Mouse (Mus musculus): ENCODE data around the gene Tecta.

- TF ChIP-seq CTCF (IDR thresholded peaks at IDR 0.05; ENCODE audit: control insufficient read depth, insufficient read depth, low read length) (no peak), POLR2A (IDR thresholded peaks at IDR 0.05; ENCODE audit: borderline replicate concordance, control insufficient read depth, low read depth, low read length) (no peak)
Measured at GRCm38 (mm10) chr9:42442100-42442499, 42.4 kb upstream of the Tecta start.
